Mouse (Mus musculus): ENCODE measurements at regions not wholly inside any gene's neighbourhood (a gene's known extent, or its start where the extent isn't known, plus 50 kb on each side); places are given as distances from the start of the nearest gene placed in this dataset.
"Not testable (repeated sequence)": the region's sequence is repeated elsewhere in the genome, so short reads cannot be mapped to it uniquely, and the experiment has no call there.

DNA sequence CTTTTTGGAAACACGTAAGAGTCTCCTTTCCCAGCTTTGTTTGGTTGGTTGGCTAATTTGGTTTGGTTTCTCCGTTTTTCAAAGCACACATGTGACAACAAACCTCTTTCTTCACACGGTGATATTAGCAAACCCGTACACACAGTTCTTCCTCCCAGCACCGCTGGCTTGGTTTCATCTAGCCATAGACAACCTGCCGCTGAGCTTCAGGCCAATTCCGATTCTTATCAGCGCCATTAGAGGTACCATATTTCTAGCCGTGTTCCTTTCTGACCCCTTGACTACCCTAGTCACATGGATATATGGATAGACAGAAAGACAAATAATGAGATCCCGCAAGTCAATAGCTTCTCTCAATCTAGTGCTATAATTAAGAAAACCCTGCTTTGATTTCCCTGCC is 129.2 kb upstream of the Arid1b start:
- DNase-seq (ENCODE audit: extremely low spot score in 1 of 2, low spot score in 1 of 2): no peak

DNA sequence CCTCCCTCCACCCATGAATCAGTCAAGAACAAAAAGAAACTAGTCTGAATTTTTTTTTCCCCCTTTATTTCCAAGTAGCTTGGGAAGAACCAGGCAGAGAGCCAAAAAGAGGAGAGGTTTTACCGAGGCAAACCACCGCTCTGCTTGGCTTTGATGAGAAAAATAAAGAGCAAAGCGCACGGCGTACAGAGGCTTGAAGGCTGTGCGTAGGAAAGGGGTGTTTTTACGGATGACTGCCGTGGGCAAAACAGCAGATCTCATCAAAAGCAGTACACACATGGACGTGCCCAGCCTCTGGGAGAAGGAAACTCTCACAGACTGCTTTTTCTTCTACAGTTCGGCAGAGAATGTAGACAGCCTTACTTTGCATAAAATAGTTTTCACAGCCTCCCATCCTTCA is 128.5 kb upstream of the Arid1b start:
- peak in 1 of 2 experiments; percentile 13 for DNase-seq (ENCODE audit: extremely low spot score in 1 of 2, low spot score in 1 of 2)

DNA sequence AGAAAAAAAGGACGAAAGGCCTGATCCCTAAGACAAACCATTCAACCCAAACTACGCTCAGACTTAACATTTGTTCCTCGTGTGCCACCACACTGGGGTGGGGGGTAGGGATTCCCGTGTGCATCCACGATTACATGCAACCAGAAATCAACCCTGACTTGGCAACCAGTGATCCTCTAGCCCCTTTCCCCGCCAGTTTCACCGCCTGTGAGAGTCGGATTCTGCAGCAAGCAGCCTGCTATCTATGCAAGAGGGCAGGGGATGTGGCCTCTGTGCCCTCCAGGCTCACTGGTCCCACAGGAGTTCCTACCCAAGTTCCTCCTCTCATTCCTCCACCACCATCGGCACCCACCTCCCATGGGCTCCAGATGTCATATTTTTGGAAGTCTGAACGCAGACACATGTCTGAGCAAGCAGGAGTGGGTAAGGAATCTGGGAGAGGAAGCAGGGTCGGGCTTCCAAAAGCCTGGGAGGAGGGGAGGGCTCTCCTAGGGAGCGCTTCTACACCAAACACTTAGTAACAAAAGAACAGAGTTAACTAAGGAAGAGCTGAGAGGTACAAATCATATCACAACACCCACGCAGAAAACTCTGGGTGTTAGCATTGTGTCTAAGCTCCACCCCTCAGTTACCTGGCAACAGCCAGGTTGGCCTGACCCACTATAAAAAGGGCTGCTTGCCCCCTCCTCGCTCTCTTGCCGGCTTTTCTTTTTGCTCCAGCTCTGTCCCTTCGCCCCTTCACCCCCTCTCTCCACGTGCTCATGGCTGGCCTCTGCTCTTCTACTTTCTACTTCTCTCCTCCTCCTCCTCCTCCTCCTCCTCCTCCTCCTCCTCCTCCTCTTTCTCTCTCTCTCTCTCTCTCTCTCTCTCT is 127.9 kb upstream of the Arid1b start:
- no peak for DNase-seq (ENCODE audit: extremely low spot score in 1 of 2, low spot score in 1 of 2)

DNA sequence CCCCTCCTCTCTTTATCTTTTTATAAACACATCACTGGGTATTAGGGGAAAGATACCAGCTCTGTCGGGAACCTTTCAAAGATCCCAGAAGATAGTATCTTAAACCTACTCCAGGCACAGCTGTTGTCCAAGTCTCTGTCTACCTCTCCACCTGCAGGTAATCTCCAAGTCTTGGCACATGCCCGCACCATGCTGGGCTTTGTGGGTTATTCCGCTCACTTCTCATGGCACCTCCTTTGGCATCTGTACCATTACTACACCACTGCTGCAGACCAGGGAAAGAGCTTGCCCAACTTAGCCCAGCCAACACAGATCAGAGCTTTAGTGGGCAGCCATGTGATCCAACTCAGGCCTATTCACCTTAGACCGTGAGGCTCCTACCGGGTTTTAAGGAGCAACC is 127.0 kb upstream of the Arid1b start:
- DNase-seq (ENCODE audit: extremely low spot score in 1 of 2, low spot score in 1 of 2): no peak

DNA sequence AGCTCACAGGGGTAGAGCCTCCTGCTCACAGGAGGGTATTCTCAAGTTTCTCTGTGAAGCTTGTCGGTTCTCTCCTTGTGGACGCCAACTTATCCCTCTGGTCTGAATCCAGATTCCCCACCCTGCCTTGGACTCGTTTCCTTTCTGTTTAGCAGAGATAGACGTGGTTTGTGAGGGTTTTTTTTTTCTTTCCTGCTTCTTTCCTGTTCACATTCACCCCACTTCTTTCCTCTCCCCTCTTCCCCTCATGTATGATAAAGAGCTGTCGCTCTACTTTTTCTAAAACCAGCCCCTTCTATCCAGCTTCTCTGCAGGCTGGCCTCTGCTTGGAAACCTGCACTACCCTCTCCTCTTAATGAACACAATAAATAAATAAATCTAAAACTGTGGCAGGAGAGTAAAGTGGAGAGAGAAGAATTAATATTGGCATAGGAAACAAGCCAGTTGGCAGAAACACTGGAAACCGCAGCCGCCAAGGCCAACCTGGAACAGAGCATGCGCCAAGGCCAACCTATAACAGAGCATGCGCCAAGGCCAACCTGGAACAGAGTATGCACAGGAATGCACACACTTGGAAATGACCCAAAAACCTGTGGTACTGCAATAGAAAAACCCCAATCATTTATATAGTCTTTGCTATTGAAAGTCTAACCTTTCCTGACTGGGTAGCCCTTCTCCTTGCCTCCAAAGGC is 126.2 kb upstream of the Arid1b start:
- no peak for DNase-seq (ENCODE audit: extremely low spot score in 1 of 2, low spot score in 1 of 2)

DNA sequence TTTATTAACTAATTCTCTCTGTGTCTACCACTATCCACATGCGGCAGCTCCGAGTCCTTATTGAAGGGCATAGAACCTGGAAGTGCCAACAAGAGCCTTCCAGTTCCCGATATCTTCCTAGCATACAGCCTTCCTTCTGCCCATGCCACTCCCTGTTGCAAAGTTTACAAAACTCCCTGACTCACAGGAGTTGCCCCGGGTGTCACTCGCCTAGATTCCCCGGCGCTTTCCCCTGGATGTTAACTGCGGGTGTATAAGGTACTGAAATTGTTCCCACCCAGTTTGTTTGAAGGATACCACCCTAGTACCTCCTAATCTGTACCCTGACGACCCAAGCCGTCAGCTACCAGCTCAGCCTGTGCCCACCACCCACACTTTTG is 125.7 kb upstream of the Arid1b start:
- DNase-seq (ENCODE audit: extremely low spot score in 1 of 2, low spot score in 1 of 2): no peak

DNA sequence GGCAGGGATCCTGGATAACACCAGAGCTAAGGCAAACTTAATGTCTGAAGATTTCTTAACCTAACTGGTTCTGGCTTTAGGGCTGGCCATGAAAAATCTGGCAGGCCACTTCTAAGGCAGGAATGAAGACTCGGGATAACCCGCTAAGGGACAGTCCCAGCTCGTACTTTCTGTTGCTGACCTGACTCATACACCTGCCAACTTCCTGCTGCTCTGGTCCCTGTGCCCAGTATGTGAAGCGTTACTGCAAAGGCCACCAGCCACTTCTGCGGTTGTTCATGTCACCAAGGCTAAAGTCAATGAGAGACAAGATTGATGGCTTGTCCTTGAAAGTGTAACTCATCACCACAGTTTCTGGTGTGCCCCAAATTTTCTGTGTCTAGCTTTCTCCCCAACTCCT is 125.3 kb upstream of the Arid1b start:
- no peak for DNase-seq (ENCODE audit: extremely low spot score in 1 of 2, low spot score in 1 of 2)

DNA sequence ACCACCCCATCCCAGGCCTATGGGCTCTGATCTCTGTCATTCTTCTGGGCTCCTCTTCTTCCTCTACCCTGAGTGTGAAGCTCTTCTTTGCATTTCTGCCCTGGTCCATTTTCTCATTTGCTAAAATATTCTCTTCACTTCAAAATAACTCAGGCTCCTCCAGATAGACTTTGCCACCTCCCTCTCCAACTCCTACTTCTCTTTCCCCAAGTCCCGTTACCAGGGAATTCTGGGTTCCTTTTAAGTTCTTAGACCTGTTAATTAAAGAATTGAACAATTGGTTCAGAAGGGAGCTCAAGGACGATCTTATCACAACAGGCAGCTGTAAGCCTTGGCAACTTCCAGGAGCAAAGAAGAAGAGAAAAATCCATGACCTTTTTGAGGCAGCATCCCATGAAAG is 122.9 kb upstream of the Arid1b start:
- no peak for DNase-seq (ENCODE audit: extremely low spot score in 1 of 2, low spot score in 1 of 2)

DNA sequence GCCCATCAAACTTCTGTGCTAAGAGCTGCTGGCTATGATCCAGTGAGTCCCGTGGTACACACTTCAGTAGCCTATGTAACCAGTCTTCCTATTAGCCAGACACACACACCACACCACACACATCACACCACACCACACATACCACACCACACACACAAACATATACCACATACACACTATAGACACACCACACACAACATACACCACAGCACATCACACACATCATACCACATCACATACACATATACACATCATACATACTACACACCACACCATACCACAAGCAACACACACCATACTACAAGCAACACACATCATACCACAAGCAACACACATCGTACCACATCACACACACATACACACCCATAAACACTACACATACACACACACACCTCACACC is 119.7 kb upstream of the Arid1b start:
- no peak for DNase-seq (ENCODE audit: extremely low spot score in 1 of 2, low spot score in 1 of 2)

DNA sequence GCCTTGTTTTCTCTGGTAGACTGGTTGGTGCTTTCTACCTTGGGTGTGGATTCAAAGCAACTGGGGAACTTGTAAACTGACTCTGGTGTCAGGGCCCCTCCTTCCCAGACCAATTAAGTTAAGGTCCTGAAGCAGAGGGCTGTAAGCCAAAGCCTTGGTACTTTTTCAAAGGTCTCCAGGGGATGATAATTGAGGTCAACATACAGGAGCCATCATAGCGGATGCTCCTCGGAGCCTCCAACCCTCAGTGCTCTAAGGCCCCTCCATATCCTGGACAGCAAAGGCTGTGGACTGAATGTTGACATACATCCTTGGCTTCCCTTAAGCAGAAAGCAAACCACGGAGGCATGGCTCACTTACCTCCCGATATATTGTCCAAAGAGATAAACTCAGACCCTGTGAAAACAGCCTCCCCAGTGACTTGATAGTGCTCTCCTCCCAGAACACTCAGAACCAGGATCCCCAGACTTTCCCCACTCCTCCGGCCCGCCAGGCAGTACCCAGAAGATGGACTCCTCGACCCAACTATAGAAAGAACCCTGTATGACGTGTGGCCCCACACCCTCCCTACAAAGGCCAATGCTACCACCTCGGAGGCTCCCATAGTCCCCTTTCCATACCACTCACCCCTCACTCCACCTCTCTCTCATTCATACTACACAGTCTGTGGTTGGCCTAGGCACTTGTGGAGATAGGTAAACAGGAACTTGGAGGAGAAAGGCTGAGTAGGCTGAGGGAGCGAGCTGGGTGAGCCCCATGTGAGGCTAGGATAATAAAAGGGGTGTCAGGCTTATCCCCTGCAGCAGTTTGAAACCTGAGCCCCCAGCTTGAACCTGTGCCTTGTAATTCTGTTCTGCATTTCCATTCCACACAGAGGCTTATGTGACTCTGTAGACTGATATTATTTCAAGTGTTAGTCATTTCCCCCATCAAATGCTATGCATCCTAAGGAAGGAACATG is 118.8 kb upstream of the Arid1b start:
- no peak for DNase-seq (ENCODE audit: extremely low spot score in 1 of 2, low spot score in 1 of 2)

DNA sequence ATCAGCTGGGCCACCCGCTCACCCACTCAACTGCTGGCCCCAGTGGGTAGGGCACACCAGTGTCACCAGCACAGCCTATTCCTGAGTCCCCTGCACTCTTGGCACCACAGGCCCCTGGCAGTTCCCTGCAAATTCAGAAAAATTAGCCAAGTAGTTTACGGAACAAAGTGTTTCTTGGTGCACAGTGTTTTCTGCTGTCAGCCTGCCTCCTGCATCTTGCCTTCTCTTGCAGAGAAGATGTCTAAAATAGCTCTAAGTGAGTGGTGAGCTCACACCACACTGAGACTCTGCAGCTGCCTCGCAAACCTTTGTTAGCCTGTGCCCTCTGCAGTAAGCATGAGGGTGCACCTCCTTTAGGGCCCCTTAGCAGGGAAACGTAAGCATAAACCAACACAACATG is 117.7 kb upstream of the Arid1b start:
- no peak for DNase-seq (ENCODE audit: extremely low spot score in 1 of 2, low spot score in 1 of 2)

DNA sequence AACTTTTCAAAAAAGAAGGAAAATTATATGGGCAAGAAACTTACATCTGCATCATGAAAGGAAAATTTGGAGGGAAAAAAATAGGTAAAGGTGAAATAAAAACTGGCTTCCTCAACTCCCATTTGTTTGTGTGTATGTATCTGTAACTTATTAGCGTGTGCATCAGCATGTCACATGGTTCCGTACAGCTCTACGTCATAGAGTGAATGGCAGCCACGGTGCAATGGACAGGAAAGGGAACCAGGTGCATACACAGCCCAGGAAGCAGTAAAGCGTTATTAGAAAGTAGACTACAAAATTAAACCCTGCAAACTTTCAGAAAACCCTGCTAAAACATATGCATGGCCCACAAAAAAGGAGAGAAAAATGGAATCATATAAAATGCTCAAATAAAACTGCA is 112.7 kb upstream of the Arid1b start:
- DNase-seq (ENCODE audit: extremely low spot score in 1 of 2, low spot score in 1 of 2): no peak

DNA sequence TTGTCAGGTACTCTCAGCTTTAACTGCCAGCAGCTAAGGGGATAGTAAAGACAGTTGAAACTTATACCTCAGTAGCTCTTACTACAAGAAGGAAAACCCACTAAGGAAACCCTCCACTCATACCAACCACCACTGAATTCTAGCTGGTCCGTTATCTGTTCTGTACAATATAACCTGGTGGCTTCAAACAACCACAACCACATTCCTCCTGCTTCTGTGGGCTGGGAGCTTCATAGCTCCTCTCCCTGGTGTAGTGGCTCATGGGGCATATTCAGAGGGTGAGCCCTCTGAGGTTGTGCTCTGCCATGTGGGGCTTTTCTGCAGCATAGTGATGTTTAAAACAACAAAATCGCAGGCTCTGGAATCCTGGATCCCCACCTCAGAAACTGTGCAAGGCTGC is 110.0 kb upstream of the Arid1b start:
- no peak for DNase-seq (ENCODE audit: extremely low spot score in 1 of 2, low spot score in 1 of 2)

DNA sequence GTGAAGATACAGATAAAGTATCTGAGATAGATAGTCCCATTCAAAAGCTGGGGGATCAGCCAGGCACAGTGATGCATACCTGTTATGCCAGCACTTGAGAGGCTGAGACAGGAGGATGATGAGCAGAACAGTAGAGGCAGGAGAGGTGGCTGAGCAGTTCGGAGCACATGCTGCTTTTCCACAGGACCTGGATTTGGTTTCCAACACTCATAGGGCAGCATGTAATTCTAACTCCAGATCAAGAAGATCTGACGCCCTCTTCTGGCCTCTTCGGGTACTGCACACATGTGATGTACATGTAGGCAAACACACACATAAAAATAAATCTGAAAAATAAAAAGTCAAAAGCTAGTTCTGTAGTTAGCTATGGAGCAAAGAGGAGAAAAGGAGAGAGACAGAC is 109.4 kb upstream of the Arid1b start:
- DNase-seq (ENCODE audit: extremely low spot score in 1 of 2, low spot score in 1 of 2): no peak

DNA sequence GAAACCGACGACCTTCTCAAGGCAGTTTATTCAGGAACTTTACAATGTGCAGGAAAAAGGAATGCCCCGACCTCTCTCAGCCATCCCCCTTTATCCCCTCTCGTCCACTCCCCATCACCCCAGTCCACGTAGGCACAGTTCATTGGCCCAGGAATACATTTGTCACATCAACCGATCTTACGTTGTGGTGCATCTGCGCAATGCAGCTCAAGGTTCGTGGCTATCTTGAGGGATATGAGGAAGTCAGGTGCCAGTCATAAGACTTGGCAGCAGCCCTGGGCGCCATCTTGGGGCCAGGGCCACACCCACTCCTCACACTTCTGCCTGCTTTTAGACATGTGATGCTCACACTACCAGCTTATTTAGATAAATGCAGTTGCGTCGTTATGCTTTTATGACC is 106.8 kb upstream of the Arid1b start:
- not testable (repeated sequence) for DNase-seq (ENCODE audit: extremely low spot score in 1 of 2, low spot score in 1 of 2)

DNA sequence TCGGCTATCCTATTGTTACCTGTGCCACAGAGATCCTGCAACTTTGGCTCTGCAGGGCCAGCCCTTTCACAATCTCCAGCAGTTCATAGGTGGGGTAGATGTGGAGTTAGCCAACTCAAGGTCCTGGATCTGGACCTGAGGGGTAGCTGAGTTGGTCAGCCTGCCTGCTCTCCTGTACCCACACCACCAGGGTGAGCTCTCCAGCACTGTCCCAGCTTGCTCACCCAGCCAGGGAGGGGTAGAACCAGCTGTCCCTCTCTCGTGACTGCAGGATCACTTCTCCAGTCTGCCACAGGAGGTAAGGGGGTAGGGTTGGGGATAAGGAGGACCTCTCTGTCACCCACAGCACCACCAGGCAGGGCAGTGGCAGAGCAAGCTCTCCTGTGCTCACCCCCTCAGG is 104.6 kb upstream of the Arid1b start:
- DNase-seq (ENCODE audit: extremely low spot score in 1 of 2, low spot score in 1 of 2): no peak

DNA sequence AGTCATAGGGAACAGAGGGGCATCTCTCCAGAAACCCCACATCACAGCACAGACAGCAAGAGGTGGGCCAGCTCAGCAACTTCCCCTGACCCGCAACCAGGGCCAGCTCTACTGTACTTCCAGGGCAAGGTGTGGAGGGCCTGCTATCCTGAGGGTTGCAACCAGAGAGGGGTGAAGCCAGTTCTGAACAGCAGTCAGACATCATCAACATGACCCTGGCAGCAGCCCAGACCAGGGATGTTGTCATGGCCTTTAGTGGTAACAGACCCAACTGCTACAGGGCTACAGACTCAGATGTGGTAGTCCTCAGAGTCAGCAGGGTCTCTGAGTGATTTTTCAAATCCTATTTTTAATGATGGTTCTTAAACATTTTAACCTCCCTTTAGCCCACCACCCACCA is 104.0 kb upstream of the Arid1b start:
- no peak for DNase-seq (ENCODE audit: extremely low spot score in 1 of 2, low spot score in 1 of 2)

DNA sequence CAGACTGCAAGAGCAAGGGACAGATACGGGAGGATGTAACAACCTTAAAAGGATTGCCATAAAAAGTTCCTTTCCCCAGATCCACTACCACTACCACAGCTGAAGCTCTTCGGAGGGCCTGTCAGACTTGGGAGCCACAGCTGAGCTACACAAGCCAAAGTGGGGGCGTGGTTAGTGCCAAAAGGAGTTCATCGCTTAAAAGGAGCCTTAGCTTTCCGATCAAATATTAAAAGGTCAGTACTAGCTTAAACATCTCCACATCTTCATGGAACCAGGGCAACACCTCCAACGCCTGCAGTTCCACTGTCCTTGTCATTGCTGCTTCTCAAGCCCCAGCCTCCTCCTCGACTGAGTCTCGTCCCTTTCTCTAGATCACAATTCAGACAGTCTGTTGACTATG is 102.6 kb upstream of the Arid1b start:
- DNase-seq (ENCODE audit: extremely low spot score in 1 of 2, low spot score in 1 of 2): no peak

DNA sequence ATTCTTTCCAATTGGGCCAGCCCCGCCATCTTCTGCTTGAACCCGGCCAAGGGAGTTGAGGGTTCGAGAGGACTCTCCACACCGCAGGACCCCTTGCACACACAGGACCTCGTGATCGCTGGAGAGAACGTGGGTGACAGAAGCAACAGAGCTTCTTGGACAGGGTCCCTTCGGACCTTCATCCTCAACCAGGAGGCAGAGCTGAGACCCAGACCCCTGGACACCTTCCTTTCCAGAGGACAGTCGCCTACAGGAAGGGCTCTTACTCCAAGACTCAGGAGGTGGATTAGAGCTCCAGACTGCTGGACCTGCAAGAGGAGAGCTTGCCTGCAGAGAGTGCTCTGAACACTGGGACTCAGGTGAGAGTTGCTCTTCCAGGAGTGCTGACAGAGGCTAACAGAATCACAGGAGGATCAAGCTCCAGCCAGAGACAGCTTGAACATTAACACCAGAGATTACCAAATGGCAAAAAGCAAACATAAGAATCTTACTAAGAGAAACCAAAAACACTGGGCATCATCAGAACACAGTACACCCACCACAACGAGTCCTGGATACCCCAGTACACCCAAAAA is 99.3 kb upstream of the Arid1b start:
- not testable (repeated sequence) for DNase-seq (ENCODE audit: extremely low spot score in 1 of 2, low spot score in 1 of 2)

DNA sequence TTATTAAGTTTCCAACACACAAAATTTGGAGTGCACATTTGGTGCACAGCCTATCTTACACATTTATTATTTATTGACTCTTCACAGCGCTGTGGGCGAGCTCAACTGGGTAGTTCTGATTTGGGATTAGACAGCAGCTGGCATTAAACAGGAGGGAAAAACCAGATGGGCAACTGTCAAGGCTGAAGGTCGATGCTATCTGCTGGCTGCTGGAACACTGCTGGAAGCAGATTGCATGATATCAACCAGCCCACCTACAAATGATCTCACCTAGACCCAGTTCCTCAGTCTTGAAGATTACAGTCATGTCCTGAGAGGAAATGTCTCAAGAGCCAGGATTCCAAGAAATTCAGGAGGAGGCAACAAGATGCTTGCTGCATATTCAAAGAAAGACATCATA is 91.0 kb upstream of the Arid1b start:
- no peak for DNase-seq (ENCODE audit: extremely low spot score in 1 of 2, low spot score in 1 of 2)

DNA sequence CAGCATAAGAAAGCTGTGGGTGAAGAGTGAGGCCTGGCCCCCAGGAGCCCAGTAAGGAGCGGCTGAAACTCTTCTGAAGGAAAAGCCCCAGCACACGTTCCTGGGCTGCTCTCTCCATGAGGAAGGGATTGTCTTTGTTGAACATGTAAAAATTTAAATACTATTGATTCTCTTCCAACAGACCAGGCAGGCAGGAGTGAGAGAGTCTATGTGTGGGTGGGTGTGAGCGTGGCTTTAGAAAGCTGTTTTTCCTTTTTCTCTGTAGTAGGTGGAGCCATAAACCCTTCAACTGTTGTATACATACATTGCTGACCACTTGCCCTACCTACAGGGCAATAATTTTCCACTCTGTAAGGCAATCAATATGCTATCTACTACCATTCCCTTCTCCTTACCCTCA is 87.6 kb upstream of the Arid1b start:
- DNase-seq (ENCODE audit: extremely low spot score in 1 of 2, low spot score in 1 of 2): no peak
